Mouse (Mus musculus): ENCODE data around the gene Dhodh. TPM values are rescaled to one million over a fixed set of nuclear protein-coding genes. Genes with fewer than 3 reads are reported as not detected.

The Dhodh gene
- polyA plus RNA-seq, 1 experiment = 25.8 TPM

GRCm38 (mm10) chr8:109584830-109585229 is 23.6 kb downstream of the Dhodh start:
- TF ChIP-seq POLR2A (IDR thresholded peaks at IDR 0.05; ENCODE audit: insufficient read depth, low read length) (no peak), CTCF (IDR thresholded peaks at IDR 0.05; ENCODE audit: low read depth, low read length) (no peak), EP300 (IDR thresholded peaks at IDR 0.05; ENCODE audit: insufficient read depth, low read depth, low read length) (no peak)
- Histone ChIP-seq H3K36me3 (ENCODE audit: control insufficient read depth, insufficient read depth, low read length, poor library complexity, severe bottlenecking) (no peaks in the 10 kb centered on the region), H3K4me1 (ENCODE audit: control insufficient read depth, insufficient read depth, low read length) (no peaks in the 10 kb centered on the region), H3K27me3 (ENCODE audit: control insufficient read depth, insufficient read depth, low read length, poor library complexity, severe bottlenecking) (no peaks in the 10 kb centered on the region), H3K27ac (ENCODE audit: insufficient read depth, low read length) (no peak overlapping the region), H3K9me3 (replicated peaks; ENCODE audit: control insufficient read depth, insufficient read depth, low read length, poor library complexity, severe bottlenecking) (peaks cover 3% of the 10 kb centered on the region; the same call in 1 of the 2 replicates), H3K4me3 (ENCODE audit: low read depth, low read length) (no peak overlapping the region), H3K9ac (ENCODE audit: low read depth, poor library complexity, severe bottlenecking) (no peak overlapping the region)

- Histone ChIP-seq H3K27ac (ENCODE audit: insufficient read depth, low read length) (no peak overlapping the region), H3K4me1 (ENCODE audit: control insufficient read depth, insufficient read depth, low read length) (no peaks in the 10 kb centered on the region), H3K9me3 (replicated peaks; ENCODE audit: control insufficient read depth, insufficient read depth, low read length, poor library complexity, severe bottlenecking) (peaks cover 3% of the 10 kb centered on the region; the same call in 1 of the 2 replicates), H3K4me3 (ENCODE audit: low read depth, low read length) (no peak overlapping the region), H3K27me3 (ENCODE audit: control insufficient read depth, insufficient read depth, low read length, poor library complexity, severe bottlenecking) (no peaks in the 10 kb centered on the region), H3K36me3 (ENCODE audit: control insufficient read depth, insufficient read depth, low read length, poor library complexity, severe bottlenecking) (no peaks in the 10 kb centered on the region), H3K9ac (ENCODE audit: low read depth, poor library complexity, severe bottlenecking) (no peak overlapping the region)
- no peak for TF ChIP-seq POLR2A (IDR thresholded peaks at IDR 0.05; ENCODE audit: insufficient read depth, low read length)
- no peak for TF ChIP-seq CTCF (IDR thresholded peaks at IDR 0.05; ENCODE audit: low read depth, low read length)
- TF ChIP-seq EP300 (IDR thresholded peaks at IDR 0.05; ENCODE audit: insufficient read depth, low read depth, low read length) = no peak
Measured at GRCm38 (mm10) chr8:109584293-109584692, 24.2 kb downstream of the Dhodh start.

- Histone ChIP-seq H3K27me3 (ENCODE audit: control insufficient read depth, insufficient read depth, low read length, poor library complexity, severe bottlenecking) (no peaks in the 10 kb centered on the region), H3K4me3 (ENCODE audit: low read depth, low read length) (no peak within 1 kb of the TSS), H3K9me3 (replicated peaks; ENCODE audit: control insufficient read depth, insufficient read depth, low read length, poor library complexity, severe bottlenecking) (peaks cover 1% of the 10 kb centered on the region; the same call in 1 of the 2 replicates), H3K27ac (ENCODE audit: insufficient read depth, low read length) (no peak within 1 kb of the TSS), H3K36me3 (ENCODE audit: control insufficient read depth, insufficient read depth, low read length, poor library complexity, severe bottlenecking) (no peaks in the 10 kb centered on the region), H3K4me1 (ENCODE audit: control insufficient read depth, insufficient read depth, low read length) (no peaks in the 10 kb centered on the region), H3K9ac (ENCODE audit: low read depth, poor library complexity, severe bottlenecking) (no peak within 1 kb of the TSS)
- TF ChIP-seq EP300 (IDR thresholded peaks at IDR 0.05; ENCODE audit: insufficient read depth, low read depth, low read length) (no peak), POLR2A (IDR thresholded peaks at IDR 0.05; ENCODE audit: insufficient read depth, low read length) (no peak), CTCF (IDR thresholded peaks at IDR 0.05; ENCODE audit: low read depth, low read length) (no peak)
Measured at GRCm38 (mm10) chr8:109578900-109579301, 29.6 kb downstream of the Dhodh start, which contains the start of gene Hp. TSS of gene Hp (minus strand) at chr8:109579172.

- no peaks in the 10 kb centered on the region for H3K4me1 ChIP-seq (ENCODE audit: control insufficient read depth, insufficient read depth, low read length)
- no peak overlapping the region for H3K4me3 ChIP-seq (ENCODE audit: low read depth, low read length)
- no peaks in the 10 kb centered on the region for H3K27me3 ChIP-seq (ENCODE audit: control insufficient read depth, insufficient read depth, low read length, poor library complexity, severe bottlenecking)
- H3K9me3 ChIP-seq (replicated peaks; ENCODE audit: control insufficient read depth, insufficient read depth, low read length, poor library complexity, severe bottlenecking) = no peaks in the 10 kb centered on the region
- H3K9ac ChIP-seq (ENCODE audit: low read depth, poor library complexity, severe bottlenecking) = no peak overlapping the region
- TF ChIP-seq EP300 (IDR thresholded peaks at IDR 0.05; ENCODE audit: insufficient read depth, low read depth, low read length) (no peak), CTCF (IDR thresholded peaks at IDR 0.05; ENCODE audit: low read depth, low read length) (no peak), POLR2A (IDR thresholded peaks at IDR 0.05; ENCODE audit: insufficient read depth, low read length) (no peak)
- no peak overlapping the region for H3K27ac ChIP-seq (ENCODE audit: insufficient read depth, low read length)
- H3K36me3 ChIP-seq (ENCODE audit: control insufficient read depth, insufficient read depth, low read length, poor library complexity, severe bottlenecking) = no peaks in the 10 kb centered on the region
Measured at GRCm38 (mm10) chr8:109576311-109576710, 32.2 kb downstream of the Dhodh start.

- TF ChIP-seq POLR2A (IDR thresholded peaks at IDR 0.05; ENCODE audit: insufficient read depth, low read length) (no peak), EP300 (IDR thresholded peaks at IDR 0.05; ENCODE audit: insufficient read depth, low read depth, low read length) (no peak), CTCF (IDR thresholded peaks at IDR 0.05; ENCODE audit: low read depth, low read length) (no peak)
- no peaks in the 10 kb centered on the region for H3K27me3 ChIP-seq (ENCODE audit: control insufficient read depth, insufficient read depth, low read length, poor library complexity, severe bottlenecking)
Measured at GRCm38 (mm10) chr8:109571139-109571538, 37.3 kb downstream of the Dhodh start.

GRCm38 (mm10) chr8:109565498-109566333 is 42.8 kb downstream of the Dhodh start, which contains the start of the genes Dhx38 and Txnl4b:
TSS of gene Dhx38 (minus strand) at chr8:109565861.
TSS of gene Txnl4b (plus strand) at chr8:109565892.
- no peaks in the 10 kb centered on the region for H3K9me3 ChIP-seq (replicated peaks; ENCODE audit: control insufficient read depth, insufficient read depth, low read length, poor library complexity, severe bottlenecking)
- H3K9ac ChIP-seq (ENCODE audit: low read depth, poor library complexity, severe bottlenecking) = peak within 1 kb of the TSS; percentile 97
- peak within 1 kb of the TSS; percentile 73 for H3K27ac ChIP-seq (ENCODE audit: insufficient read depth, low read length)
- H3K4me3 ChIP-seq (ENCODE audit: low read depth, low read length) = peak within 1 kb of the TSS; percentile 93
- no peaks in the 10 kb centered on the region for H3K4me1 ChIP-seq (ENCODE audit: control insufficient read depth, insufficient read depth, low read length)
- H3K27me3 ChIP-seq (ENCODE audit: control insufficient read depth, insufficient read depth, low read length, poor library complexity, severe bottlenecking) = no peaks in the 10 kb centered on the region
- peaks cover 15% of the 10 kb centered on the region for H3K36me3 ChIP-seq (ENCODE audit: control insufficient read depth, insufficient read depth, low read length, poor library complexity, severe bottlenecking)
- TF ChIP-seq EP300 (IDR thresholded peaks at IDR 0.05; ENCODE audit: insufficient read depth, low read depth, low read length) (0 out of 2 replicates have a peak, but pooled peaks have one; percentile 33), POLR2A (IDR thresholded peaks at IDR 0.05; ENCODE audit: insufficient read depth, low read length) (no peak)

More at GRCm38 (mm10) chr8:109571139-109571538, 37.3 kb downstream of the Dhodh start:
- H3K9ac ChIP-seq (ENCODE audit: low read depth, poor library complexity, severe bottlenecking) = no peak overlapping the region
- H3K9me3 ChIP-seq (replicated peaks; ENCODE audit: control insufficient read depth, insufficient read depth, low read length, poor library complexity, severe bottlenecking) = no peaks in the 10 kb centered on the region
- no peak overlapping the region for H3K4me3 ChIP-seq (ENCODE audit: low read depth, low read length)
- H3K36me3 ChIP-seq (ENCODE audit: control insufficient read depth, insufficient read depth, low read length, poor library complexity, severe bottlenecking) = no peaks in the 10 kb centered on the region
- no peaks in the 10 kb centered on the region for H3K4me1 ChIP-seq (ENCODE audit: control insufficient read depth, insufficient read depth, low read length)
- H3K27ac ChIP-seq (ENCODE audit: insufficient read depth, low read length) = no peak overlapping the region

Data from ES-Bruce4 (cell line).